In the genomic region with DNA sequence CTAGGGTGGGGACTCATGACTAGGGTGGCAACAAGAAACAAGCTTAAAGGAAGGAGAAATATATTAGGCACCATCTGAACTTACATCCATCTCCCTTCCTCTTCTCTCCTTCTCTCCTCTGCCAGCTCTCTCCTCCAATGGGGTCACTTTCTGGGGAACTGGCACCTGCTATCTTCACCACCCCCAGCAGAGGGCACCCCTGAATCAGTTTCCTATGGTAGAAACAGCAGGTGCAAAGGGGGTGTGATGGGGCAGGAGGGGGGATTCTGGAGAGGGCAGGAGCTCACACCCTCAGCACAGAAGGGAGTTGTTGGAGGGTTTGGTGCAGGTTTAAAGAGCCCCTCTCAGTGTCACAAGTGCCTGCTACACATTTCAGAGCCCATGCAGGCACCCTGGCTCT, we compare ENCODE assay signal across 8 mouse cellular contexts. TPM values are rescaled to one million over a fixed set of nuclear protein-coding genes. Genes with fewer than 3 reads are reported as not detected.
DNase-seq lines count a peak whose midpoint lies in the region; ATAC-seq lines count a peak whose summit lies in the region.

No protein-coding gene starts in this region.

- DNase-seq in cerebellum, adult 8-10 months, result peak; percentile 22
- DNase-seq in layer of hippocampus, adult 18-20 months (ENCODE audit: low spot score in 2 of 2), result peak; percentile 24 to 62
- DNase-seq in layer of hippocampus, adult 9-10 months (ENCODE audit: low spot score), result no peak
- peak; percentile 59 for DNase-seq in T-cell, adult 2 months (ENCODE audit: low spot score)
- peak; percentile 71 for DNase-seq in lung, postnatal 36 days
- peak; percentile 31 to 38 for DNase-seq in thymus, adult 18-20 months

- ATAC-seq in cerebellum, adult (ENCODE audit: insufficient number of reproducible peaks, low FRiP score, low TSS enrichment), result no peak
- ATAC-seq in granulocyte monocyte progenitor cell, adult 5-6 weeks (replicated peaks; ENCODE audit: poor library complexity, severe bottlenecking), result 0 out of 2 replicates have a peak, but pooled peaks have one; percentile 33

RNA-seq across cellular contexts. Expression of gene Trp53rka, which starts 3.1 kb away (rescaled TPM):
- total RNA-seq in layer of hippocampus, adult 18-20 months (2021), result 10 to 100 TPM; 19.2 to 21.7 TPM
- total RNA-seq in granulocyte monocyte progenitor cell, adult 5-6 weeks (2014; fragmentation: Nextera tagmentation), result 4.6 and 7.0 TPM in 2 replicates
- total RNA-seq in granulocyte monocyte progenitor cell, adult 5-6 weeks (2017), result 8.4 and 15.7 TPM in 2 replicates

RNA-seq across cellular contexts. Expression of gene Slc2a10, which starts 7.3 kb away (rescaled TPM):
- 1 to 10 TPM in 1 of 2 experiments, under 1 TPM in 1; 0.99 to 1.5 TPM for total RNA-seq in layer of hippocampus, adult 18-20 months (2021)
- 0.21 and 1.3 TPM in 2 replicates for total RNA-seq in granulocyte monocyte progenitor cell, adult 5-6 weeks (2014; fragmentation: Nextera tagmentation)
- total RNA-seq in granulocyte monocyte progenitor cell, adult 5-6 weeks (2017), result not detected in 2 replicates

RNA-seq across cellular contexts. Expression of gene Slc13a3, which starts 23.2 kb away (rescaled TPM):
- total RNA-seq in layer of hippocampus, adult 18-20 months (2021), result 1 to 10 TPM; 7.2 to 9.3 TPM
- total RNA-seq in granulocyte monocyte progenitor cell, adult 5-6 weeks (2014; fragmentation: Nextera tagmentation), result not detected in 2 replicates
- 0.04 and 0.67 TPM in 2 replicates for total RNA-seq in granulocyte monocyte progenitor cell, adult 5-6 weeks (2017)

Comparison
In these comparisons a context has a peak if more than half of its experiments do, and no peak if none do; other contexts are left out.
1. RNA of gene Slc13a3, which starts 23.2 kb away (total RNA-seq): 7.2 to 9.3 TPM in layer of hippocampus, adult 18-20 months; 0.04 to 0.67 TPM in granulocyte monocyte progenitor cell, adult 5-6 weeks; every median in the first group is over 4 times any median in the second.